Mouse (Mus musculus) CH12.LX (cell line): ENCODE data around the gene Mtcp1. TPM values are rescaled to one million over a fixed set of nuclear protein-coding genes. Genes with fewer than 3 reads are reported as not detected.

Experiments used
- DNase-seq: peaks from one replicate; pipeline ENCODE4 v3.0.0-alpha.2; 2013; ENCODE audit errors: extremely low read depth
- H3K27ac ChIP-seq: 2 replicates; pipeline ENCODE4 v1.5.1; 2012; ENCODE audit warnings: low read depth, mild to moderate bottlenecking, control low read depth, moderate library complexity; ENCODE audit not compliant: insufficient read depth
- H3K27me3 ChIP-seq: replicated peaks from 2 replicates; pipeline ENCODE3; 2012; ENCODE audit warnings: inconsistent platforms
- H3K36me3 ChIP-seq, 2 experiments: replicated peaks in 1 of 2; 2 replicates each; pipeline versions ENCODE3 to v1.6.1; 2012; ENCODE audit warnings: inconsistent platforms in 1 of 2, low read length in 1 of 2, mild to moderate bottlenecking in 1 of 2, mixed read lengths in 1 of 2, moderate library complexity in 1 of 2; ENCODE audit not compliant: control insufficient read depth in 1 of 2, insufficient read depth in 1 of 2
- H3K4me1 ChIP-seq, 2 experiments: 2 replicates each; pipeline ENCODE4 v1.6.1; 2012; ENCODE audit warnings: inconsistent platforms in 1 of 2, moderate library complexity in 1 of 2; ENCODE audit not compliant: insufficient read depth in 2 of 2, control insufficient read depth in 1 of 2
- H3K4me2 ChIP-seq: 2 replicates; pipeline ENCODE4 v1.6.1; 2012; ENCODE audit warnings: low read depth, mild to moderate bottlenecking, control low read depth; ENCODE audit not compliant: poor library complexity, insufficient read depth, severe bottlenecking
- H3K4me3 ChIP-seq, 3 experiments: fragments of 150-350 bp in 1 of 3; sonication (generic) in 1 of 3; replicated peaks in 1 of 3; 2 replicates each; pipeline versions ENCODE3 to v1.5.1; 2011 to 2012; ENCODE audit warnings: low read depth in 2 of 3, low read length in 2 of 3, mild to moderate bottlenecking in 2 of 3, moderate library complexity in 2 of 3, control low read depth in 1 of 3, improper control_type of control experiment in 1 of 3, inconsistent platforms in 1 of 3, mixed read lengths in 1 of 3; ENCODE audit not compliant: poor library complexity in 1 of 3
- H3K79me2 ChIP-seq: replicated peaks from 2 replicates; pipeline ENCODE4 v1.6.1; 2012; ENCODE audit warnings: mild to moderate bottlenecking, moderate library complexity; ENCODE audit not compliant: control insufficient read depth, poor library complexity, insufficient read depth, severe bottlenecking; ENCODE audit errors: extremely low read depth
- H3K9ac ChIP-seq: 2 replicates; pipeline ENCODE4 v1.6.1; 2012; ENCODE audit warnings: low read depth, mild to moderate bottlenecking, control low read depth, moderate library complexity; ENCODE audit not compliant: insufficient read depth
- H3K9me3 ChIP-seq: replicated peaks from 2 replicates; pipeline ENCODE3; 2012; ENCODE audit warnings: low read length, inconsistent platforms, mixed read lengths
- BHLHE40 ChIP-seq: IDR thresholded peaks from 2 replicates; pipeline ENCODE4 v1.6.1; 2011; ENCODE audit warnings: mild to moderate bottlenecking, low read depth, low read length, improper control_type of control experiment
- CHD1 ChIP-seq: IDR thresholded peaks from 2 replicates; pipeline ENCODE4 v1.6.1; 2012; ENCODE audit warnings: low read depth, low read length, improper control_type of control experiment, inconsistent platforms
- CHD2 ChIP-seq: IDR thresholded peaks from 2 replicates; pipeline ENCODE4 v1.6.1; 2011; ENCODE audit warnings: low read length, improper control_type of control experiment
- CTCF ChIP-seq, 2 experiments: IDR thresholded peaks in 1 of 2; conservative IDR thresholded peaks in 1 of 2; 2 replicates each; pipeline ENCODE4 v1.5.1; 2011 to 2012; ENCODE audit warnings: low read depth in 2 of 2, low read length in 2 of 2, improper control_type of control experiment in 1 of 2, inconsistent platforms in 1 of 2, mild to moderate bottlenecking in 1 of 2, moderate library complexity in 1 of 2
- E2F4 ChIP-seq: IDR thresholded peaks from 2 replicates; pipeline ENCODE4 v1.6.1; 2011; ENCODE audit warnings: low read depth, low read length, improper control_type of control experiment; ENCODE audit not compliant: insufficient replicate concordance
- ELF1 ChIP-seq: IDR thresholded peaks from 2 replicates; pipeline ENCODE4 v1.6.1; 2014; ENCODE audit warnings: low read depth, mild to moderate bottlenecking, inconsistent platforms, low read length, improper control_type of control experiment
- EP300 ChIP-seq: IDR thresholded peaks from 2 replicates; pipeline ENCODE4 v1.6.1; 2011; ENCODE audit warnings: low read length, improper control_type of control experiment
- ETS1 ChIP-seq: conservative IDR thresholded peaks from 2 replicates; pipeline ENCODE4 v1.6.1; 2012; ENCODE audit warnings: low read depth, mild to moderate bottlenecking, inconsistent platforms, low read length, improper control_type of control experiment, moderate library complexity
- GABPA ChIP-seq: IDR thresholded peaks from 2 replicates; pipeline ENCODE4 v1.6.1; 2012; ENCODE audit warnings: low read depth, low read length, improper control_type of control experiment, inconsistent platforms; ENCODE audit not compliant: insufficient replicate concordance
- HCFC1 ChIP-seq: IDR thresholded peaks from 2 replicates; pipeline ENCODE4 v1.6.1; 2012; ENCODE audit warnings: low read depth, mild to moderate bottlenecking, inconsistent platforms, low read length, improper control_type of control experiment
- IRF4 ChIP-seq: IDR thresholded peaks from 2 replicates; pipeline ENCODE4 v1.6.1; 2014; ENCODE audit warnings: low read depth, mild to moderate bottlenecking, inconsistent platforms, low read length, improper control_type of control experiment
- JUN ChIP-seq: IDR thresholded peaks from 2 replicates; pipeline ENCODE4 v1.6.1; 2011; ENCODE audit warnings: low read depth, mild to moderate bottlenecking, low read length, improper control_type of control experiment, moderate library complexity; ENCODE audit not compliant: insufficient read depth
- JUND ChIP-seq: conservative IDR thresholded peaks from 2 replicates; pipeline ENCODE4 v1.6.1; 2011; ENCODE audit warnings: low read depth, low read length, improper control_type of control experiment
- KAT2A ChIP-seq: IDR thresholded peaks from 2 replicates; pipeline ENCODE4 v1.6.1; 2012; ENCODE audit warnings: low read length, improper control_type of control experiment, inconsistent platforms; ENCODE audit not compliant: insufficient replicate concordance
- MAFK ChIP-seq: IDR thresholded peaks from 2 replicates; pipeline ENCODE4 v1.6.1; 2011; ENCODE audit warnings: low read length, improper control_type of control experiment; ENCODE audit not compliant: insufficient replicate concordance
- MAX ChIP-seq: IDR thresholded peaks from 2 replicates; pipeline ENCODE4 v1.6.1; 2011; ENCODE audit warnings: low read length, improper control_type of control experiment
- MAZ ChIP-seq: IDR thresholded peaks from 2 replicates; pipeline ENCODE4 v1.6.1; 2012; ENCODE audit warnings: low read depth, mild to moderate bottlenecking, inconsistent platforms, low read length, improper control_type of control experiment, moderate library complexity
- MEF2A ChIP-seq: IDR thresholded peaks from 2 replicates; pipeline ENCODE4 v1.6.1; 2014; ENCODE audit warnings: low read depth, mild to moderate bottlenecking, inconsistent platforms, low read length, improper control_type of control experiment, borderline replicate concordance
- MXI1 ChIP-seq: IDR thresholded peaks from 2 replicates; pipeline ENCODE4 v1.6.1; 2011; ENCODE audit warnings: mild to moderate bottlenecking, low read depth, low read length, improper control_type of control experiment
- MYC ChIP-seq: IDR thresholded peaks from 2 replicates; pipeline ENCODE4 v1.6.1; 2011; ENCODE audit warnings: low read depth, mild to moderate bottlenecking, improper control_type of control experiment, low read length
- NELFE ChIP-seq: IDR thresholded peaks from 2 replicates; pipeline ENCODE4 v1.6.1; 2011; ENCODE audit warnings: low read depth, low read length, improper control_type of control experiment
- NRF1 ChIP-seq: IDR thresholded peaks from 2 replicates; pipeline ENCODE4 v1.6.1; 2014; ENCODE audit warnings: low read depth, mild to moderate bottlenecking, inconsistent platforms, low read length, improper control_type of control experiment, moderate library complexity
- PAX5 ChIP-seq: IDR thresholded peaks from 2 replicates; pipeline ENCODE4 v1.6.1; 2012; ENCODE audit warnings: low read length, inconsistent platforms, mixed read lengths
- POLR2A ChIP-seq: IDR thresholded peaks from 2 replicates; pipeline ENCODE4 v1.6.1; 2011; ENCODE audit warnings: low read depth, mild to moderate bottlenecking, improper control_type of control experiment, low read length
- POLR2AphosphoS2 ChIP-seq: IDR thresholded peaks from 2 replicates; pipeline ENCODE4 v1.6.1; 2011; ENCODE audit warnings: low read depth, low read length, improper control_type of control experiment
- RAD21 ChIP-seq: IDR thresholded peaks from 2 replicates; pipeline ENCODE4 v1.6.1; 2011; ENCODE audit warnings: low read depth, mild to moderate bottlenecking, low read length, improper control_type of control experiment, moderate library complexity
- RCOR1 ChIP-seq: conservative IDR thresholded peaks from 2 replicates; pipeline ENCODE4 v1.6.1; 2012; ENCODE audit warnings: low read depth, mild to moderate bottlenecking, inconsistent platforms, low read length, improper control_type of control experiment
- SIN3A ChIP-seq: IDR thresholded peaks from 2 replicates; pipeline ENCODE4 v1.6.1; 2012; ENCODE audit warnings: low read length, improper control_type of control experiment, inconsistent platforms
- SMC3 ChIP-seq: IDR thresholded peaks from 2 replicates; pipeline ENCODE4 v1.6.1; 2011; ENCODE audit warnings: low read depth, low read length, improper control_type of control experiment
- TBP ChIP-seq: conservative IDR thresholded peaks from 2 replicates; pipeline ENCODE4 v1.6.1; 2011; ENCODE audit warnings: low read depth, low read length, improper control_type of control experiment
- TCF12 ChIP-seq: IDR thresholded peaks from 2 replicates; pipeline ENCODE4 v1.6.1; 2014; ENCODE audit warnings: low read depth, mild to moderate bottlenecking, inconsistent platforms, low read length, improper control_type of control experiment
- UBTF ChIP-seq: IDR thresholded peaks from 2 replicates; pipeline ENCODE4 v1.6.1; 2012; ENCODE audit warnings: low read depth, mild to moderate bottlenecking, inconsistent platforms, low read length, improper control_type of control experiment, moderate library complexity
- USF1 ChIP-seq: IDR thresholded peaks from 2 replicates; pipeline ENCODE4 v1.6.1; 2014; ENCODE audit warnings: low read depth, mild to moderate bottlenecking, inconsistent platforms, low read length, improper control_type of control experiment
- USF2 ChIP-seq: conservative IDR thresholded peaks from 2 replicates; pipeline ENCODE4 v1.6.1; 2011; ENCODE audit warnings: low read depth, low read length, improper control_type of control experiment
- ZC3H11A ChIP-seq: IDR thresholded peaks from 2 replicates; pipeline ENCODE4 v1.6.1; 2012; ENCODE audit warnings: low read depth, mild to moderate bottlenecking, inconsistent platforms, low read length, improper control_type of control experiment
- ZKSCAN1 ChIP-seq: IDR thresholded peaks from 2 replicates; pipeline ENCODE4 v1.6.1; 2012; ENCODE audit warnings: low read depth, inconsistent platforms, low read length, improper control_type of control experiment, borderline replicate concordance
- ZMIZ1 ChIP-seq: IDR thresholded peaks from 2 replicates; pipeline ENCODE4 v1.6.1; 2012; ENCODE audit warnings: low read depth, mild to moderate bottlenecking, inconsistent platforms, low read length, improper control_type of control experiment
- ZNF384 ChIP-seq: IDR thresholded peaks from 2 replicates; pipeline ENCODE4 v1.6.1; 2012; ENCODE audit warnings: low read depth, low read length, improper control_type of control experiment, inconsistent platforms
- dilution Hi-C: fragments of 300-500 bp; cut with MboI; formaldehyde crosslinking; loops from 2 replicates; pipeline ENCODE4 v1.14.3; 2020; ENCODE audit warnings: low sequenced_read_pairs; ENCODE audit not compliant: extremely low pct_unique_long_range_greater_than_20kb, extremely low pct_ligation_motif_present
- in situ Hi-C: fragments of 300-500 bp; cut with MboI; formaldehyde crosslinking; loops from 3 replicates; pipeline ENCODE4 v1.14.3; 2019; ENCODE audit warnings: low sequenced_read_pairs, low pct_ligation_motif_present, low pct_unique_long_range_greater_than_20kb, mixed read lengths
- polyA plus RNA-seq: library from polyadenylated mRNA; unstranded; fragments of >175 nt; gene quantifications from 2 replicates; pipeline ENCODE4 v1.2.1, GENCODE M21; 2012; ENCODE audit warnings: low read depth; ENCODE audit not compliant: insufficient read length
- total RNA-seq, 2 experiments: library from RNA; depleted of rRNA; stranded (reverse); fragments of 300-350 nt in 1 of 2; fragments of >200 nt in 1 of 2; gene quantifications; 2 replicates each; pipeline ENCODE4 v1.2.3; 2012 to 2014

Mtcp1 gene
- total RNA-seq (2012; rRNA removed) (4.5 and 4.6 TPM in 2 replicates), total RNA-seq (2014; rRNA removed) (6.7 and 8.8 TPM in 2 replicates), polyA plus RNA-seq (7.3 and 7.4 TPM in 2 replicates)

- H3K4me3 ChIP-seq = peak within 1 kb of the TSS; percentile 59 to 85 (median 82)
- TF ChIP-seq MXI1 (no peak), ZMIZ1 (peak; percentile 64), CHD1 (no peak; the same call in 1 of the 2 replicates), POLR2AphosphoS2 (no peak), KAT2A (no peak), CTCF (conservative IDR thresholded peaks at IDR 0.05 in 1 of 2, IDR thresholded peaks at IDR 0.05 in 1 of 2; ENCODE audit: low read depth in 2 of 2, low read length in 2 of 2) (no peak), GABPA (no peak), HCFC1 (peak; percentile 58), ETS1 (no peak), CHD2 (no peak), USF2 (no peak), USF1 (no peak), MYC (no peak), ZKSCAN1 (no peak), BHLHE40 (no peak), SMC3 (no peak), JUN (no peak), TBP (0 out of 2 replicates have a peak, but pooled peaks have one; percentile 57), ZNF384 (no peak), RAD21 (no peak), EP300 (no peak), TCF12 (peak; percentile 71; the same call in 1 of the 2 replicates), E2F4 (no peak), NELFE (peak; percentile 72), RCOR1 (no peak), JUND (no peak), NRF1 (peak; percentile 39; the same call in 1 of the 2 replicates), UBTF (0 out of 2 replicates have a peak, but pooled peaks have one; percentile 35), PAX5 (no peak), SIN3A (0 out of 2 replicates have a peak, but pooled peaks have one; percentile 24), MAX (no peak), ZC3H11A (no peak), MAZ (no peak), MEF2A (no peak), ELF1 (no peak), MAFK (no peak), IRF4 (no peak), POLR2A (peak; percentile 95)
- TF ChIP-seq, all 38 proteins: peak for 9
- peaks cover 0 to 5% of the 10 kb centered on the region in 2 experiments for H3K36me3 ChIP-seq
- in situ Hi-C loops = no loop called here
- peak within 1 kb of the TSS; percentile 96 for H3K9ac ChIP-seq
- H3K27me3 ChIP-seq = no peaks in the 10 kb centered on the region
- H3K4me1 ChIP-seq = peaks cover 0 to 5% of the 10 kb centered on the region in 2 experiments; a peak in 2 of 4 replicates
- no peaks in the 10 kb centered on the region for H3K9me3 ChIP-seq
- H3K4me2 ChIP-seq = peak within 1 kb of the TSS; percentile 61; the same call in 1 of the 2 replicates
- dilution Hi-C loops = no loop called here
- peak; percentile 86 for DNase-seq
- peaks cover 4% of the 10 kb centered on the region for H3K79me2 ChIP-seq
- peak within 1 kb of the TSS; percentile 86 for H3K27ac ChIP-seq
Observed at GRCm38 (mm10) chrX:75415936-75416785, at the start of gene Mtcp1, which contains the start of the genes Cmc4 and Brcc3. Gene Mtcp1, minus strand, starts transcription at chrX:75416588. Gene Cmc4, minus strand, starts transcription at chrX:75416584. Gene Brcc3, plus strand, starts transcription at chrX:75416628.
